Mouse (Mus musculus) bone marrow macrophage, adult 2 months (primary cell): ENCODE data around the gene Sympk. TPM values are rescaled to one million over a fixed set of nuclear protein-coding genes. Genes with fewer than 3 reads are reported as not detected.

ENCODE experiments used
- H3K27ac ChIP-seq: 2 replicates; pipeline ENCODE4 v1.5.1; 2012; ENCODE audit warnings: low read depth, low read length; ENCODE audit not compliant: insufficient read depth
- H3K4me1 ChIP-seq: 2 replicates; pipeline ENCODE4 v1.6.1; 2012; ENCODE audit warnings: low read length; ENCODE audit not compliant: control insufficient read depth, insufficient read depth
- H3K4me3 ChIP-seq: 2 replicates; pipeline ENCODE4 v1.5.1; 2012; ENCODE audit warnings: mild to moderate bottlenecking, low read length, moderate library complexity; ENCODE audit not compliant: insufficient read depth
- CTCF ChIP-seq: IDR thresholded peaks from 2 replicates; pipeline ENCODE4 v1.5.1; 2012; ENCODE audit warnings: low read depth, mild to moderate bottlenecking, low read length, moderate library complexity
- POLR2A ChIP-seq: IDR thresholded peaks from 2 replicates; pipeline ENCODE4 v1.6.1; 2012; ENCODE audit warnings: mild to moderate bottlenecking, low read depth, low read length, borderline replicate concordance
- polyA plus RNA-seq: library from polyadenylated mRNA; stranded (reverse); fragments of >200 nt; gene quantifications from 2 replicates; pipeline ENCODE4 v1.2.4, GENCODE M21; 2012; ENCODE audit not compliant: missing spikeins, insufficient read depth, insufficient read length

Gene Sympk
- polyA plus RNA-seq, 1 experiment, result 64.4 TPM

DNA sequence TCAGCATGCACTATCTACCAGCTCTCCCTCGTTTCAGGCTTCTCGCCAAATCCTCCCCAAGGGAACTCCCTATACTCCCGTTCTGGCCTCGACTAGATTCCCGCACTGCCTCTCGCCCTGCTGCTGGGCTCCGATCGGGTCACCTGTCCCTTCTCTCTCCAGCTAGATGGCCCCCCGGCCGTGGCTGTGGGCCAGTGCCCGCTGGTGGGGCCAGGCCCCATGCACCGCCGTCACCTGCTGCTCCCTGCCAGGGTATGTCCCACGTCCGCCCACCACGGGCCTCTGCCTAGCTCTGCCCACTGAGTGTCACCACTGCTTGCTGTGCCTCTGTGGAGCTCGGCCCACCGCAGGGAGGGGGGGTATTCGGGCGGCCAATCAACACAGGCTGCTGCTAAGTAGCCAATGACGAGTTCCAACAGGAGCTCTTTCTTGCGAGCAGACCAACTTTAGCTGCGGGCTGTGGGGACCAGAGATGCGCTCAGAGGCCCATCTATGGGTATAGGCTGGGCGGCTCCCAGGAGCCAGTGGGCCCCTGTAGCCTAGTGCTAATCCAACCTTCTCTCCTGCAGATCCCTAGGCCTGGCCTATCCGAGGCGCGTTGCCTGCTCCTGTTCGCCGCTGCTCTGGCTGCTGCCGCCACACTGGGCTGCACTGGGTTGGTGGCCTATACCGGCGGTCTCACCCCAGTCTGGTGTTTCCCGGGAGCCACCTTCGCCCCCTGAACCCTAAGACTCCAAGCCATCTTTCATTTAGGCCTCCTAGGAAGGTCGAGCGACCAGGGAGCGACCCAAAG is 68.4 kb downstream of the Sympk start:
- Histone ChIP-seq H3K27ac (no peak overlapping the region), H3K4me3 (no peak overlapping the region), H3K4me1 (no peaks in the 10 kb centered on the region)
- no peak for TF ChIP-seq CTCF
- TF ChIP-seq POLR2A, result no peak

DNA sequence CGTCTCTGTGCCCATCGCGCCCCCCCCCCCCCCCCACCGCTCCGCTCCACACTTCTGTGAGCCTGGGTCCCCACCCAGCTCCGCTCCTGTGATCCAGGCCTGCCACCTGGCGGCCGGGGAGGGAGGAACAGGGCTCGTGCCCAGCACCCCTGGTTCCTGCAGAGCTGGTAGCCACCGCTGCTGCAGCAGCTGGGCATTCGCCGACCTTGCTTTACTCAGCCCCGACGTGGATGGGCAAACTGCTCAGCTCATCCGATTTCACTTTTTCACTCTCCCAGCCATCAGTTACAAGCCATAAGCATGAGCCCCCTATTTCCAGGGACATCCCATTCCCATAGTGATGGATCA is 69.0 kb downstream of the Sympk start:
- peak overlapping the region; percentile 44 for H3K4me3 ChIP-seq
- no peak overlapping the region for H3K27ac ChIP-seq
- no peaks in the 10 kb centered on the region for H3K4me1 ChIP-seq
- TF ChIP-seq POLR2A, result no peak
- peak; percentile 41; the same call in 1 of the 2 replicates for TF ChIP-seq CTCF

DNA sequence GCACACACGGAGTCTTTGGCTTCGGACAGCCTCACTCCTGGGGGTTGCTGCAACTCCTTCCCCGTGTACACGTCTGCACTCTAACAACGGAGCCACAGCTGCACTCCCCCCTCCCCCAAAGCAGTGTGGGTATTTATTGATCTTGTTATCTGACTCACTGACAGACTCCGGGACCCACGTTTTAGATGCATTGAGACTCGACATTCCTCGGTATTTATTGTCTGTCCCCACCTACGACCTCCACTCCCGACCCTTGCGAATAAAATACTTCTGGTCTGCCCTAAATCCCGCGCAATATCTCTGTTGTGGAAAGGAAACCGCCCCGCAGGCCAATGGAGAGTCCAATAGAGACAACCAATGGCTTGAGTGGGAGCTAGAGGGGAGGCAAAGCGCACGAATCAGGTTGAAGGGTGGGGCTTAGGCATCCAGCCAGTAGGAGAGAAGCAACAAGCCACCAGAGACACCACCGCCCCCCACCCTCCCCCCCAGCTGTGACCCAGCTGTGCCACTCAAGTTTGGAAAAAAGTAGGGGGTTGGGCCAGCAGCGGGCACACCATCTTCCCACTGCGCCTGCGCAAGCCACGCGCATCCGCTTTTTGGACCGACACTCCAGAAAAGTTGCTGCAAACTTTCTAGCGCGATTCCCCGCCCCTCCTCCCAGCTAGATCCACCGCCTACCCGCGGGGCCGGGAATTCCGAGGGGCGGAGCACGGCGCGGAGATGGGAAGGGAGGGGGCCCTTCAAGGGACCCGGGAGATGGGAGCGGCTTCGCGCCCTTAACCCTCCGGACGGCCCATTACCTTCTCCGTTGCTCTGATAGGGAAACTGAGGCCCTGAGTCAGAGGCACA is 69.6 kb downstream of the Sympk start:
- Histone ChIP-seq H3K27ac (no peak overlapping the region), H3K4me3 (peak overlapping the region; percentile 61), H3K4me1 (no peaks in the 10 kb centered on the region)
- TF ChIP-seq POLR2A, result no peak
- no peak for TF ChIP-seq CTCF

DNA sequence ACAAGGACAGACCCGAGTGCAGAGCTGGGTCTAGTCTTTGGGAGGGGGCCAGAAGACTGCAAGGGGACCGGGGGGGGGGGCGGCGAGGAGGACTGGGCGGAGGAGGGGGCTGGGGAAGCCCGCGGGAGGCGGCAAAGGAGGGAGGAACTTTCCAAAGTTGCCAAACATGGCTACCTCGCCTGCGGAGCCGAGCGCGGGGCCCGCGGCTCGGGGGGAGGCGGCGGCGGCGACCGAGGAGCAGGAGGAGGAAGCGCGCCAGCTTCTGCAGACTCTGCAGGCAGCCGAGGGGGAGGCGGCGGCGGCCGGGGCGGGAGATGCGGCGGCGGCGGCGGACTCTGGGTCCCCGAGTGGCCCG is 70.3 kb downstream of the Sympk start, which contains the start of gene Six5:
TSS of gene Six5 (plus strand) at position 124 of the 355 bp plus-strand sequence.
- Histone ChIP-seq H3K4me3 (peak within 1 kb of the TSS; percentile 61), H3K27ac (no peak within 1 kb of the TSS), H3K4me1 (no peaks in the 10 kb centered on the region)
- TF ChIP-seq CTCF, result no peak
- TF ChIP-seq POLR2A, result no peak

DNA sequence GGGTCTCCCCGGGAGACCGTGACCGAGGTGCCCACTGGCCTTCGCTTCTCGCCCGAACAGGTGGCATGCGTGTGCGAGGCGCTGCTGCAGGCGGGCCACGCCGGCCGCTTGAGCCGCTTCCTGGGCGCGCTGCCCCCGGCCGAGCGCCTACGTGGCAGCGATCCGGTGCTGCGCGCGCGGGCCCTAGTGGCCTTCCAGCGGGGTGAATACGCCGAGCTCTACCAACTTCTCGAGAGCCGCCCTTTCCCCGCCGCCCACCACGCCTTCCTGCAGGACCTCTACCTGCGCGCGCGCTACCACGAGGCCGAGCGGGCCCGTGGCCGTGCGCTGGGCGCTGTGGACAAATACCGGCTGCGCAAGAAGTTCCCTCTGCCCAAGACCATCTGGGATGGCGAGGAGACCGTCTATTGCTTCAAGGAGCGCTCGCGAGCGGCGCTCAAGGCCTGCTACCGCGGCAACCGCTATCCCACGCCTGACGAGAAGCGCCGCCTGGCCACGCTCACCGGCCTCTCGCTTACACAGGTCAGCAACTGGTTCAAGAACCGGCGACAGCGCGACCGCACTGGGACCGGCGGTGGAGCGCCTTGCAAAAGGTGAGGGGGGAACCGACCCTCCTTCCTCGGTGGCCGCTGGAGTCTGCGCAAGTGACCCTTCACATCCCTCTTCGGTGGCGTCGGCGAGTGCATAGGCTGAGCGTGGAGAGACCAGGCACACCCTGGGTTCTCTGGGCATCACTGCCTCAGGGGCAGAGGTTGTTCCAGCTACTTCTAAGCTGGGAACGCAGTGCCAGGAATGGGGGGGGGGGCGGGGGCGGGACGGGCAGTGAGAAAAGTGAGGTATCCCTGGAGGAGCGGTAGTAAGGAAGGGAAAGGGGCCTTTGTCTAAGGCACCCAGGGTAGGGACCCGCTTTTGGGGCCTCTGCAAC is 70.9 kb downstream of the Sympk start:
- H3K4me3 ChIP-seq, result peak overlapping the region; percentile 61
- H3K4me1 ChIP-seq, result no peaks in the 10 kb centered on the region
- TF ChIP-seq CTCF (no peak), POLR2A (no peak)
- H3K27ac ChIP-seq, result no peak overlapping the region

DNA sequence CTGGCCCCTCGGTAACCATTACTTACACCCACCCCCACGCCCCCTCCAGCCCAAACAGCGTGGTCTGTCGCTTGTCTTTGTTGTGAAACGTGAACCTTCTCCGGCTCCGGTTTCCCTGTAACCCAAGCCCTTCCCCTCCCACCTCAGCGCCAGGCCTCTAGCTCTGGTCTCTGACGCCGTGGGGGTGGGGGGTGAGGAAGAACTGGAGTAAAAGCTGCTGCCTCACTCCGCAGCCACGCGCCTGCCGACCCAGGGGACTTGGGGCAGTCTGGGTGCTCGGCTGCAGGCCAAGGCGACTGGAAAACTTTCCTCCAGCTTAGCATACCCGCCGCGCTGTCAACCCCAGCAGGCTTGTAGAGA is 71.6 kb downstream of the Sympk start:
- H3K4me3 ChIP-seq, result no peak overlapping the region
- no peak overlapping the region for H3K27ac ChIP-seq
- TF ChIP-seq CTCF, result no peak
- no peak for TF ChIP-seq POLR2A
- no peaks in the 10 kb centered on the region for H3K4me1 ChIP-seq

DNA sequence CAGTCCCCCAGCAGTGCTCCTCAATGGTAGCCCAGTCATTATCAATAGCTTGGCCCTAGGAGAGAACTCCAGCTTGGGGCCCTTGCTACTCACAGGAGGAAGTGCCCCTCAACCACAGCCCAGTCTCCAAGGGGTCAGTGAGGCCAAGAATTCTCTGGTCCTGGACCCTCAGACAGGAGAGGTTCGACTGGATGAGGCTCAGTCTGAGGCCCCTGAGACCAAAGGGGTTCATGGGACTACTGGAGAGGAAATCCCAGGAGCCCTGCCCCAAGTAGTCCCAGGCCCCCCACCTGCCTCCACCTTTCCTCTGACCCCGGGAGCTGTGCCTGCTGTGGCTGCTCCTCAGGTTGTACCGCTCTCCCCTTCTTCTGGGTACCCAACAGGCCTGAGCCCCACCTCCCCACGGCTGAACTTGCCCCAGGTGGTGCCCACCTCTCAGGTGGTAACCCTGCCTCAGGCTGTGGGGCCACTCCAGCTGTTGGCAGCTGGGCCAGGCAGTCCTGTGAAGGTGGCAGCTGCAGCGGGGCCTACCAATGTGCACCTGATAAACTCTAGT is 72.3 kb downstream of the Sympk start:
- Histone ChIP-seq H3K4me3 (no peak overlapping the region), H3K4me1 (no peaks in the 10 kb centered on the region), H3K27ac (no peak overlapping the region)
- no peak for TF ChIP-seq CTCF
- TF ChIP-seq POLR2A, result no peak

DNA sequence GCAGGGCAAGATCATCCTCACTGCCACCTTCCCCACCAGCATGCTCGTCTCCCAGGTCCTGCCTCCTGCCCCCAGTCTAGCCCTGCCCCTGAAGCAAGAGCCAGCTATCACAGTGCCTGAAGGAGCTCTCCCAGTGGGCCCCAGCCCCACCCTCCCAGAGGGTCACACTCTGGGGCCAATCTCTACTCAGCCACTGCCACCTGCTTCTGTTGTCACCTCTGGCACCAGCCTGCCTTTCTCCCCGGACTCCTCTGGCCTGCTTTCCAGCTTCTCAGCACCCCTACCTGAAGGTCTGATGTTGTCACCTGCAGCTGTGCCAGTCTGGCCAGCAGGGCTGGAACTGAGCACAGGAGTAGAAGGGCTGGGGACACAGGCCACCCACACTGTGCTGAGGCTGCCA is 73.0 kb downstream of the Sympk start:
- TF ChIP-seq CTCF (no peak), POLR2A (no peak)
- Histone ChIP-seq H3K27ac (no peak overlapping the region), H3K4me1 (no peaks in the 10 kb centered on the region)

DNA sequence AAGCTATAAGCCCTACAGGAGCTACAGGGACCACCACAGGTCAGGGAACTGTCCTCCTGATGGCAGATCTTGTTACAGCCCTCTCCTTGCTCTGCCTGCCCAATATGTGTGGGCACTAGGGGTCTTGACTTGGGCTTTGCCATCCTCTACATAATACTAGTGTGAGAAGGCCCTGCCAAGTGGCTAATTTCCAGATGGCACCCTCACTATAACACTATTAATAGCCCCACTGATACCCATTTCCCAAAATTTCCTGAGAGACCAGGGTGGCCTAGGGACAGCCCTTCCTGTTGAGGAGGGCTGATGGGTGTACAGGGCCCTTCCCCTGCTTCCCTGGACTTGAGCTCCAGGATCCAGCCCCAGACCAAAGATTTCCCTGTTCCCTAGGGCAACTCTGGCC is 73.7 kb downstream of the Sympk start:
- Histone ChIP-seq H3K4me3 (no peak overlapping the region), H3K27ac (no peak overlapping the region), H3K4me1 (no peaks in the 10 kb centered on the region)
- TF ChIP-seq POLR2A (no peak), CTCF (no peak)

More for the DNA sequence above, 73.0 kb downstream of the Sympk start:
- no peak overlapping the region for H3K4me3 ChIP-seq

DNA sequence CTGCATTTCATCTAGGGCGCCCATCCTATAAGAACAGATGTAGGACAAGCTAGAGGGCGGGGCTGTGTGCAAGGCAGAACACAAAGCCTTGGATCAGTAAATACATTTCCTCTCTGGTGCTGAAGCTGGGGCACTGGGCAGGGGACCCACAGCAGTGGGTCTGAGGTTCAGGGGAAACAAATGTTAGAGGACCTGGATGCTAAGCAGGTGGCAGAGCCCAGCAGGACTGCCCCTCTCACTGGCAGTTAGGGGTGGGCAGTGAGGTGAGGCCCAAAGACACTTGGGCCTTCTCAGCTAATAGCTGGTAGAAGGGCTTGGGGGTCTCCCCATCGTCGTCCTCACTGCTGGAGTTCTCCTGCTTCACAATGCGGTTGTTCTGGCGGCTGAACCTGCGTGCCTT is 74.6 kb downstream of the Sympk start:
- Histone ChIP-seq H3K27ac (no peak overlapping the region), H3K4me3 (no peak overlapping the region), H3K4me1 (peaks cover 4% of the 10 kb centered on the region)
- TF ChIP-seq POLR2A (no peak), CTCF (no peak)
